Mouse (Mus musculus) liver, embryonic 16.5 days (tissue): ENCODE measurements around the gene Fbxw4. TPM values are rescaled to one million over a fixed set of nuclear protein-coding genes. Genes with fewer than 3 reads are reported as not detected.
A peak's percentile ranks its signal among the peaks of the same experiment; 100 is the strongest.

ENCODE experiments used
- ATAC-seq: fragments of 200-750 bp; cut with Nextera tagmentation; 2 replicates; pipeline ENCODE4 v1.8.0; 2017; ENCODE audit warnings: low read depth, mild to moderate bottlenecking, moderate number of reproducible peaks, moderate library complexity
- H3K27ac ChIP-seq: fragments of 300-500 bp; sonication (generic); 2 replicates; pipeline ENCODE4 v1.5.1; 2014; ENCODE audit warnings: mild to moderate bottlenecking, low read length
- H3K27me3 ChIP-seq: fragments of 300-500 bp; sonication (generic); 2 replicates; pipeline ENCODE4 v1.6.1; 2014; ENCODE audit warnings: low read depth, low read length, mixed read lengths; ENCODE audit not compliant: control insufficient read depth, insufficient read depth
- H3K36me3 ChIP-seq: fragments of 300-500 bp; sonication (generic); 2 replicates; pipeline ENCODE4 v1.6.1; 2014; ENCODE audit warnings: mild to moderate bottlenecking; ENCODE audit not compliant: control insufficient read depth, insufficient read depth
- H3K4me1 ChIP-seq: fragments of 300-500 bp; sonication (generic); 2 replicates; pipeline ENCODE4 v1.6.1; 2014; ENCODE audit warnings: low read depth, low read length, mixed read lengths; ENCODE audit not compliant: control insufficient read depth
- H3K4me2 ChIP-seq: fragments of 300-500 bp; sonication (generic); 2 replicates; pipeline ENCODE4 v1.6.1; 2014; ENCODE audit warnings: low read depth, low read length, mixed read lengths
- H3K4me3 ChIP-seq: fragments of 300-500 bp; sonication (generic); 2 replicates; pipeline ENCODE4 v1.5.1; 2014; ENCODE audit warnings: low read depth, mild to moderate bottlenecking, low read length
- H3K9ac ChIP-seq: fragments of 300-500 bp; sonication (generic); 2 replicates; pipeline ENCODE4 v1.6.1; 2014; ENCODE audit warnings: low read depth, low read length
- H3K9me3 ChIP-seq: fragments of 300-500 bp; sonication (generic); replicated peaks from 2 replicates; pipeline ENCODE4 v1.6.1; 2016; ENCODE audit warnings: low read length; ENCODE audit not compliant: control insufficient read depth
- WGBS: fragments of 180-500 bp; shearing (Covaris S2); extraction: QIAGEN DNeasy Blood & Tissue Kit; methylation state at CpG from one replicate; pipeline ENCODE4 v1.1.7; 2014; ENCODE audit not compliant: insufficient replicate concordance; 5-methylcytosine and 5-hydroxymethylcytosine counted together
- polyA plus RNA-seq: library from polyadenylated mRNA; unstranded; fragments of >200 nt; fragmentation: Nextera tagmentation; extraction: Ambion mirVana; gene quantifications from 2 replicates; pipeline ENCODE4 v1.2.1, GENCODE M21; 2015

The Fbxw4 gene
- polyA plus RNA-seq, 1 experiment from 2014 or later = 2.5 TPM

- H3K27me3 ChIP-seq = no peaks in the 10 kb centered on the region
- H3K9ac ChIP-seq = no peak overlapping the region
- H3K9me3 ChIP-seq = no peaks in the 10 kb centered on the region
- H3K4me1 ChIP-seq = peaks cover 5% of the 10 kb centered on the region
- 65% methylated on average over 4 of the region's 4 CpGs for WGBS
- H3K36me3 ChIP-seq = no peaks in the 10 kb centered on the region
- no peak overlapping the region for H3K4me2 ChIP-seq
- H3K4me3 ChIP-seq = no peak overlapping the region
- ATAC-seq = no peak
- no peak overlapping the region for H3K27ac ChIP-seq
These were observed 36.4 kb downstream of the Fbxw4 start for GRCm38 (mm10) chr19:45623710-45624109.

- no peak overlapping the region for H3K4me2 ChIP-seq
- 77% methylated on average over 5 of the region's 5 CpGs for WGBS
- H3K36me3 ChIP-seq = no peaks in the 10 kb centered on the region
- peaks cover 4% of the 10 kb centered on the region for H3K4me1 ChIP-seq
- no peaks in the 10 kb centered on the region for H3K9me3 ChIP-seq
- ATAC-seq = no peak
- H3K4me3 ChIP-seq = no peak overlapping the region
- no peak overlapping the region for H3K9ac ChIP-seq
- H3K27me3 ChIP-seq = no peaks in the 10 kb centered on the region
- no peak overlapping the region for H3K27ac ChIP-seq
These were observed 38.0 kb downstream of the Fbxw4 start for GRCm38 (mm10) chr19:45622144-45622543.

- H3K4me1 ChIP-seq = no peaks in the 10 kb centered on the region
- no peaks in the 10 kb centered on the region for H3K36me3 ChIP-seq
- no peaks in the 10 kb centered on the region for H3K27me3 ChIP-seq
- 75% methylated on average over 7 of the region's 7 CpGs for WGBS
- no peak overlapping the region for H3K4me2 ChIP-seq
- H3K9me3 ChIP-seq = no peaks in the 10 kb centered on the region
- ATAC-seq = no peak
- no peak overlapping the region for H3K27ac ChIP-seq
- no peak overlapping the region for H3K4me3 ChIP-seq
- no peak overlapping the region for H3K9ac ChIP-seq
These were observed 39.1 kb downstream of the Fbxw4 start for GRCm38 (mm10) chr19:45621061-45621460.

- Histone ChIP-seq H3K4me2 (no peak overlapping the region), H3K9ac (no peak overlapping the region), H3K4me1 (peaks cover 6% of the 10 kb centered on the region), H3K36me3 (no peaks in the 10 kb centered on the region), H3K4me3 (no peak overlapping the region), H3K9me3 (no peaks in the 10 kb centered on the region), H3K27me3 (no peaks in the 10 kb centered on the region), H3K27ac (no peak overlapping the region)
- ATAC-seq = no peak
- 76% methylated on average over 14 of the region's 14 CpGs for WGBS
These were observed 40.2 kb downstream of the Fbxw4 start for GRCm38 (mm10) chr19:45619744-45620501.

GRCm38 (mm10) chr19:45618184-45618583, 41.9 kb downstream of the Fbxw4 start:
- Histone ChIP-seq H3K9me3 (no peaks in the 10 kb centered on the region), H3K27me3 (no peaks in the 10 kb centered on the region), H3K27ac (no peak overlapping the region), H3K9ac (no peak overlapping the region), H3K4me3 (no peak overlapping the region), H3K36me3 (no peaks in the 10 kb centered on the region), H3K4me1 (peaks cover 6% of the 10 kb centered on the region), H3K4me2 (no peak overlapping the region)
- no peak for ATAC-seq
- 69% methylated on average over 6 of the region's 6 CpGs for WGBS

- Histone ChIP-seq H3K4me2 (no peak overlapping the region), H3K4me1 (peaks cover 6% of the 10 kb centered on the region), H3K27me3 (no peaks in the 10 kb centered on the region), H3K9ac (no peak overlapping the region), H3K27ac (no peak overlapping the region), H3K36me3 (no peaks in the 10 kb centered on the region), H3K4me3 (no peak overlapping the region), H3K9me3 (no peaks in the 10 kb centered on the region)
- ATAC-seq = no peak
- WGBS = 58% methylated on average over 7 of the region's 7 CpGs
These were observed 43.4 kb downstream of the Fbxw4 start for GRCm38 (mm10) chr19:45616735-45617134.

- Histone ChIP-seq H3K9me3 (no peaks in the 10 kb centered on the region), H3K4me1 (peaks cover 6% of the 10 kb centered on the region), H3K27me3 (no peaks in the 10 kb centered on the region), H3K4me3 (no peak overlapping the region), H3K36me3 (no peaks in the 10 kb centered on the region), H3K9ac (no peak overlapping the region), H3K4me2 (no peak overlapping the region), H3K27ac (no peak overlapping the region)
- ATAC-seq = no peak
- 78% methylated on average over 4 of the region's 4 CpGs for WGBS
These were observed 43.9 kb downstream of the Fbxw4 start for GRCm38 (mm10) chr19:45616214-45616518.

GRCm38 (mm10) chr19:45615415-45616213, 44.5 kb downstream of the Fbxw4 start:
- no peaks in the 10 kb centered on the region for H3K36me3 ChIP-seq
- no peak overlapping the region for H3K4me3 ChIP-seq
- H3K27ac ChIP-seq = no peak overlapping the region
- WGBS = 68% methylated on average over 12 of the region's 12 CpGs
- no peaks in the 10 kb centered on the region for H3K27me3 ChIP-seq
- H3K4me2 ChIP-seq = no peak overlapping the region
- H3K9me3 ChIP-seq = no peaks in the 10 kb centered on the region
- peak; percentile 45; the same call in 1 of the 2 replicates for ATAC-seq
- peaks cover 6% of the 10 kb centered on the region for H3K4me1 ChIP-seq
- H3K9ac ChIP-seq = no peak overlapping the region

GRCm38 (mm10) chr19:45614928-45615327, 45.2 kb downstream of the Fbxw4 start:
- no peak overlapping the region for H3K4me2 ChIP-seq
- H3K9ac ChIP-seq = no peak overlapping the region
- ATAC-seq = no peak
- WGBS = 61% methylated on average over 3 of the region's 3 CpGs
- no peaks in the 10 kb centered on the region for H3K27me3 ChIP-seq
- H3K4me1 ChIP-seq = peaks cover 6% of the 10 kb centered on the region
- no peak overlapping the region for H3K4me3 ChIP-seq
- H3K27ac ChIP-seq = no peak overlapping the region
- H3K36me3 ChIP-seq = no peaks in the 10 kb centered on the region
- H3K9me3 ChIP-seq = no peaks in the 10 kb centered on the region
